Mouse (Mus musculus) right cerebral cortex, postnatal 25 days (tissue): Measurements from ENCODE around the gene Prkd1.
"Not testable (repeated sequence)": the region's sequence is repeated elsewhere in the genome, so short reads cannot be mapped to it uniquely, and the experiment has no call there.

Experiments used
- DNase-seq: peaks from one replicate; pipeline ENCODE4 v3.0.0; 2022

Prkd1 gene

GRCm38 (mm10) chr12:50648671-50649541, at the start of gene Prkd1:
Prkd1 (minus strand) TSS chr12:50649098.
- DNase-seq: peak; percentile 67

- DNase-seq: peak; percentile 5
Observed at GRCm38 (mm10) chr12:50697492-50697891, 48.6 kb upstream of the Prkd1 start.

- no peak for DNase-seq
Observed at GRCm38 (mm10) chr12:50648176-50648670, 675 bp downstream of the Prkd1 start.

GRCm38 (mm10) chr12:50646857-50647256, 2.0 kb downstream of the Prkd1 start:
- DNase-seq: no peak

- no peak for DNase-seq
Observed at GRCm38 (mm10) chr12:50642671-50643070, 6.2 kb downstream of the Prkd1 start.

- DNase-seq: no peak
Observed at GRCm38 (mm10) chr12:50640171-50640570, 8.7 kb downstream of the Prkd1 start.

- DNase-seq: no peak
Observed at GRCm38 (mm10) chr12:50634436-50634835, 14.5 kb downstream of the Prkd1 start.

GRCm38 (mm10) chr12:50626100-50626499, 22.8 kb downstream of the Prkd1 start:
- not testable (repeated sequence) for DNase-seq

GRCm38 (mm10) chr12:50624175-50624574, 24.7 kb downstream of the Prkd1 start:
- no peak for DNase-seq

GRCm38 (mm10) chr12:50615852-50616251, 33.0 kb downstream of the Prkd1 start:
- no peak for DNase-seq

GRCm38 (mm10) chr12:50614341-50614740, 34.6 kb downstream of the Prkd1 start:
- DNase-seq: no peak

GRCm38 (mm10) chr12:50606703-50607500, 42.0 kb downstream of the Prkd1 start:
- no peak for DNase-seq

- DNase-seq: no peak
Observed at GRCm38 (mm10) chr12:50599370-50599769, 49.5 kb downstream of the Prkd1 start.

- peak; percentile 52 for DNase-seq
Observed at GRCm38 (mm10) chr12:50598053-50598988, 50.6 kb downstream of the Prkd1 start.

- no peak for DNase-seq
Observed at GRCm38 (mm10) chr12:50597467-50597866, 51.4 kb downstream of the Prkd1 start.

GRCm38 (mm10) chr12:50595777-50596176, 53.1 kb downstream of the Prkd1 start:
- DNase-seq: no peak

GRCm38 (mm10) chr12:50594506-50594905, 54.4 kb downstream of the Prkd1 start:
- DNase-seq: no peak

- no peak for DNase-seq
Observed at GRCm38 (mm10) chr12:50593481-50593880, 55.4 kb downstream of the Prkd1 start.

- no peak for DNase-seq
Observed at GRCm38 (mm10) chr12:50588137-50588761, 60.6 kb downstream of the Prkd1 start.

GRCm38 (mm10) chr12:50565198-50565597, 83.7 kb downstream of the Prkd1 start:
- DNase-seq: no peak

- DNase-seq: no peak
Observed at GRCm38 (mm10) chr12:50560536-50560935, 88.4 kb downstream of the Prkd1 start.

- DNase-seq: no peak
Observed at GRCm38 (mm10) chr12:50558231-50558630, 90.7 kb downstream of the Prkd1 start.
